Mouse (Mus musculus) C2C12 (cell line): ENCODE data around the gene Vmn2r110. TPM values are rescaled to one million over a fixed set of nuclear protein-coding genes. Genes with fewer than 3 reads are reported as not detected.

Experiments
- H3K27me3 ChIP-seq: one replicate; pipeline ENCODE4 v1.6.1; 2011; ENCODE audit not compliant: control insufficient read depth, insufficient read depth, insufficient read length
- H3K36me3 ChIP-seq: one replicate; pipeline ENCODE4 v1.6.1; 2011; ENCODE audit not compliant: control insufficient read depth, insufficient read depth
- H3K4me3 ChIP-seq: one replicate; pipeline ENCODE4 v1.5.1; 2011; ENCODE audit warnings: mild to moderate bottlenecking, control low read depth; ENCODE audit not compliant: poor library complexity, insufficient read depth, severe bottlenecking
- H3K79me2 ChIP-seq: one replicate; pipeline ENCODE4 v1.6.1; 2011; ENCODE audit not compliant: control insufficient read depth, insufficient read depth
- H3K79me3 ChIP-seq: one replicate; pipeline ENCODE4 v1.6.1; 2011; ENCODE audit warnings: low read depth, control low read depth
- H3ac ChIP-seq: one replicate; pipeline ENCODE3; 2011; ENCODE audit warnings: low read depth; ENCODE audit not compliant: control insufficient read depth, insufficient read length
- CEBPB ChIP-seq: IDR thresholded peaks from one replicate; pipeline ENCODE4 v1.6.1; 2011; ENCODE audit warnings: low read depth, mild to moderate bottlenecking, control low read depth, moderate library complexity
- CTCF ChIP-seq: IDR thresholded peaks from one replicate; pipeline ENCODE4 v1.5.1; 2011; ENCODE audit not compliant: control insufficient read depth, insufficient read depth, insufficient read length
- FOSL1 ChIP-seq: IDR thresholded peaks from one replicate; pipeline ENCODE4 v1.8.0; 2011; ENCODE audit warnings: mild to moderate bottlenecking, low read length; ENCODE audit not compliant: poor library complexity, insufficient read depth, severe bottlenecking
- MAX ChIP-seq: IDR thresholded peaks from one replicate; pipeline ENCODE4 v1.6.1; 2011; ENCODE audit warnings: mild to moderate bottlenecking, control low read depth
- MYOD1 ChIP-seq: IDR thresholded peaks from one replicate; pipeline ENCODE4 v1.6.1; 2011; ENCODE audit warnings: low read depth; ENCODE audit not compliant: control insufficient read depth, insufficient read length
- MYOG ChIP-seq: IDR thresholded peaks from one replicate; pipeline ENCODE4 v1.6.1; 2011; ENCODE audit not compliant: control insufficient read depth, insufficient read length; ENCODE audit errors: extremely low read depth
- USF1 ChIP-seq: IDR thresholded peaks from one replicate; pipeline ENCODE4 v1.6.1; 2011; ENCODE audit warnings: low read depth, mild to moderate bottlenecking, control low read depth, moderate library complexity
- long read RNA-seq, 2 experiments: library from polyadenylated mRNA; unstranded; transcript quantifications; one replicate each; pipeline ENCODE4 v2.0.0; 2019 to 2020
- polyA plus RNA-seq: library from polyadenylated mRNA; unstranded; fragments of >200 nt; fragmentation: generic; extraction: Trizol; gene quantifications from one replicate; pipeline ENCODE4 v1.2.1, GENCODE M21; 2012; ENCODE audit warnings: missing spikeins

Gene Vmn2r110
- not detected for polyA plus RNA-seq
- long read RNA-seq, experiment 1: 0 reads
- long read RNA-seq, experiment 2: 0 reads

GRCm38 (mm10) chr17:20596323-20596722 lies at the start of gene Vmn2r110:
Vmn2r110 (minus strand) TSS chr17:20596423.
- Histone ChIP-seq H3K4me3 (no peak within 1 kb of the TSS), H3K36me3 (no peaks in the 10 kb centered on the region)

GRCm38 (mm10) chr17:20624777-20625176 lies 28.6 kb upstream of the Vmn2r110 start, which contains the start of gene Fpr-rs3:
Fpr-rs3 (minus strand) TSS chr17:20624877.
- TF ChIP-seq CEBPB (no peak), USF1 (no peak), CTCF (no peak), MAX (no peak), FOSL1 (no peak), MYOG (no peak), MYOD1 (no peak)

More at GRCm38 (mm10) chr17:20596323-20596722, at the start of gene Vmn2r110:
- Histone ChIP-seq H3K27me3 (no peaks in the 10 kb centered on the region), H3K79me2 (no peaks in the 10 kb centered on the region), H3K79me3 (no peaks in the 10 kb centered on the region), H3ac (no peak within 1 kb of the TSS)
- no peak for TF ChIP-seq CTCF

GRCm38 (mm10) chr17:20564656-20565055 lies 31.6 kb downstream of the Vmn2r110 start, which contains the start of gene Vmn2r109:
Vmn2r109 (minus strand) TSS chr17:20564756.
- Histone ChIP-seq H3K4me3 (no peak within 1 kb of the TSS), H3K79me3 (no peaks in the 10 kb centered on the region), H3K79me2 (no peaks in the 10 kb centered on the region), H3K36me3 (no peaks in the 10 kb centered on the region), H3ac (no peak within 1 kb of the TSS), H3K27me3 (no peaks in the 10 kb centered on the region)
- no peak for TF ChIP-seq MAX
- TF ChIP-seq CEBPB: no peak
- no peak for TF ChIP-seq FOSL1
- no peak for TF ChIP-seq MYOG
- no peak for TF ChIP-seq USF1
- no peak for TF ChIP-seq MYOD1
- TF ChIP-seq CTCF: no peak

More at GRCm38 (mm10) chr17:20624777-20625176, 28.6 kb upstream of the Vmn2r110 start, which contains the start of gene Fpr-rs3:
- H3K36me3 ChIP-seq: no peaks in the 10 kb centered on the region
- no peaks in the 10 kb centered on the region for H3K27me3 ChIP-seq
- H3K4me3 ChIP-seq: no peak within 1 kb of the TSS
- H3K79me3 ChIP-seq: no peaks in the 10 kb centered on the region
- H3ac ChIP-seq: no peak within 1 kb of the TSS
- H3K79me2 ChIP-seq: no peaks in the 10 kb centered on the region

Other genes starting within 250 kb of the Vmn2r110 start
- gene Vmn1r224, start 182.3 kb downstream of the Vmn2r110 start, polyA plus RNA-seq: not detected
- gene Vmn2r108, start 115.1 kb downstream of the Vmn2r110 start, polyA plus RNA-seq: not detected
- not detected for gene Vmn1r225, start 98.3 kb downstream of the Vmn2r110 start, polyA plus RNA-seq
- gene Vmn2r109, start 31.7 kb downstream of the Vmn2r110 start, polyA plus RNA-seq: not detected
- gene Fpr-rs3, start 28.5 kb upstream of the Vmn2r110 start, polyA plus RNA-seq: not detected
- not detected for gene Vmn1r226, start 86.4 kb upstream of the Vmn2r110 start, polyA plus RNA-seq
- gene Vmn1r227, start 133.4 kb upstream of the Vmn2r110 start, polyA plus RNA-seq: not detected
- gene Vmn1r228, start 189.7 kb upstream of the Vmn2r110 start, polyA plus RNA-seq: not detected
- gene Vmn1r229, start 215.1 kb upstream of the Vmn2r110 start, polyA plus RNA-seq: not detected
- not detected for gene Vmn1r230, start 244.0 kb upstream of the Vmn2r110 start, polyA plus RNA-seq